Mouse (Mus musculus) bone marrow, adult 2 months (tissue): ENCODE results near the gene Grpel1.

Experiments
- CTCF ChIP-seq: fragments of 200-500 bp; IDR thresholded peaks from 2 replicates; pipeline ENCODE4 v1.5.1; 2011; ENCODE audit warnings: low read length, control low read depth; ENCODE audit not compliant: control insufficient read depth, insufficient read depth
- POLR2A ChIP-seq: fragments of 200-500 bp; IDR thresholded peaks from 2 replicates; pipeline ENCODE4 v1.6.1; 2011; ENCODE audit warnings: low read depth, mild to moderate bottlenecking, control low read depth, low read length, borderline replicate concordance; ENCODE audit not compliant: control insufficient read depth

- TF ChIP-seq CTCF (no peak), POLR2A (no peak)
Measured at GRCm38 (mm10) chr5:36494709-36495108, 29.9 kb downstream of the Grpel1 start.
